Comparison of ENCODE assay signal across 14 mouse cellular contexts in genomic region chr15:30513122-30513521, GRCm38 (mm10).
DNase-seq lines count a peak whose midpoint lies in the region; ATAC-seq lines count a peak whose summit lies in the region.
"Had no signal": no experiment of that assay in that cellular context is flagged by ENCODE, and none has a peak within 500 bp of the region (broad histone marks: within the 10 kb centered on the region; RNA-seq: fewer than 3 reads in every experiment).

No protein-coding gene starts in this region.

- H3K4me3 ChIP-seq in neural tube, embryonic 12.5 days, result no peak overlapping the region
- no peak overlapping the region for H3K4me3 ChIP-seq in forebrain, embryonic 12.5 days (replicated peaks)
- no peak overlapping the region for H3K4me3 ChIP-seq in hindbrain, embryonic 16.5 days (ENCODE audit: low read length)
- H3K4me3 ChIP-seq in limb, embryonic 10.5 days, result no peak overlapping the region
- H3K4me3 ChIP-seq: heart, embryonic 12.5 days; left cerebral cortex, adult 2 months; lung, embryonic 15.5 days; neural tube, embryonic 13.5 days had no signal

- no peak overlapping the region for H3K9ac ChIP-seq in neural tube, embryonic 12.5 days
- no peak overlapping the region for H3K9ac ChIP-seq in forebrain, embryonic 12.5 days
- H3K9ac ChIP-seq in hindbrain, embryonic 16.5 days (ENCODE audit: low read depth, low read length), result no peak overlapping the region
- H3K9ac ChIP-seq: heart, embryonic 12.5 days; lung, embryonic 15.5 days; neural tube, embryonic 13.5 days had no signal

- DNase-seq in neural tube, embryonic 10.5 days (ENCODE audit: extremely low spot score, low spot score), result no peak
- DNase-seq in kidney, adult 18-20 months, result no peak
- no peak for DNase-seq in adrenal gland, postnatal 10 days
- DNase-seq in limb, embryonic 10.5 days (ENCODE audit: low spot score), result no peak
- DNase-seq: cerebellum, adult 8-10 months; kidney, adult 8-10 months; liver had no signal

- peaks cover 10% of the 10 kb centered on the region for H3K4me1 ChIP-seq in neural tube, embryonic 12.5 days
- peaks cover 24% of the 10 kb centered on the region for H3K4me1 ChIP-seq in forebrain, embryonic 12.5 days
- H3K4me1 ChIP-seq in hindbrain, embryonic 16.5 days (ENCODE audit: control insufficient read depth, insufficient read depth, low read depth, low read length), result peaks cover 8% of the 10 kb centered on the region
- H3K4me1 ChIP-seq in limb, embryonic 10.5 days, result no peaks in the 10 kb centered on the region
- H3K4me1 ChIP-seq: lung, embryonic 15.5 days had no signal

- no peak overlapping the region for H3K4me2 ChIP-seq in neural tube, embryonic 12.5 days (replicated peaks)
- H3K4me2 ChIP-seq in forebrain, embryonic 12.5 days, result no peak overlapping the region
- H3K4me2 ChIP-seq in hindbrain, embryonic 16.5 days (ENCODE audit: low read length), result no peak overlapping the region
- H3K4me2 ChIP-seq: heart, embryonic 12.5 days; lung, embryonic 15.5 days; neural tube, embryonic 13.5 days had no signal

- no peaks in the 10 kb centered on the region for H3K36me3 ChIP-seq in neural tube, embryonic 12.5 days
- H3K36me3 ChIP-seq in forebrain, embryonic 12.5 days (replicated peaks), result no peaks in the 10 kb centered on the region
- no peaks in the 10 kb centered on the region for H3K36me3 ChIP-seq in hindbrain, embryonic 16.5 days (ENCODE audit: control insufficient read depth, insufficient read depth, low read length)
- H3K36me3 ChIP-seq in limb, embryonic 10.5 days, result no peaks in the 10 kb centered on the region
- H3K36me3 ChIP-seq: heart, embryonic 12.5 days; lung, embryonic 15.5 days; neural tube, embryonic 13.5 days had no signal

- H3K9me3 ChIP-seq in neural tube, embryonic 12.5 days, result no peaks in the 10 kb centered on the region
- H3K9me3 ChIP-seq in forebrain, embryonic 12.5 days, result no peaks in the 10 kb centered on the region
- H3K9me3 ChIP-seq in hindbrain, embryonic 16.5 days (ENCODE audit: control insufficient read depth, low read length), result no peaks in the 10 kb centered on the region
- no peaks in the 10 kb centered on the region for H3K9me3 ChIP-seq in limb, embryonic 10.5 days (replicated peaks)
- H3K9me3 ChIP-seq: heart, embryonic 12.5 days; lung, embryonic 15.5 days; neural tube, embryonic 13.5 days had no signal

- no peaks in the 10 kb centered on the region for H3K27me3 ChIP-seq in neural tube, embryonic 12.5 days (replicated peaks)
- H3K27me3 ChIP-seq in forebrain, embryonic 12.5 days, result no peaks in the 10 kb centered on the region
- H3K27me3 ChIP-seq in hindbrain, embryonic 16.5 days (replicated peaks; ENCODE audit: control insufficient read depth, insufficient read depth, low read length), result no peaks in the 10 kb centered on the region
- H3K27me3 ChIP-seq in limb, embryonic 10.5 days (ENCODE audit: low read depth, poor library complexity, severe bottlenecking), result no peaks in the 10 kb centered on the region
- H3K27me3 ChIP-seq: heart, embryonic 12.5 days; lung, embryonic 15.5 days; neural tube, embryonic 13.5 days had no signal

- 0 out of 2 replicates have a peak, but pooled peaks have one; percentile 39 for ATAC-seq in neural tube, embryonic 12.5 days (ENCODE audit: low FRiP score, low read depth)
- peak; percentile 43; the same call in 1 of the 2 replicates for ATAC-seq in forebrain, embryonic 12.5 days (ENCODE audit: low FRiP score)
- ATAC-seq in hindbrain, embryonic 16.5 days, result peak; percentile 48; the same call in 1 of the 2 replicates

- H3K27ac ChIP-seq in neural tube, embryonic 12.5 days, result no peak overlapping the region
- H3K27ac ChIP-seq in forebrain, embryonic 12.5 days, result peak overlapping the region; percentile 57; the same call in 1 of the 2 replicates
- H3K27ac ChIP-seq in hindbrain, embryonic 16.5 days (ENCODE audit: low read depth, low read length), result no peak overlapping the region
- H3K27ac ChIP-seq in limb, embryonic 10.5 days, result no peak overlapping the region
- H3K27ac ChIP-seq: left cerebral cortex, adult 2 months; lung, embryonic 15.5 days; neural tube, embryonic 13.5 days had no signal
